Mouse (Mus musculus) spleen, postnatal 4 days (tissue): ENCODE measurements around the gene Tns1.
"Not testable (repeated sequence)": the region's sequence is repeated elsewhere in the genome, so short reads cannot be mapped to it uniquely, and the experiment has no call there.

Experiments used
- DNase-seq, 2 experiments: peaks; one replicate each; pipeline ENCODE4 v3.0.0; 2022; ENCODE audit warnings: low spot score in 2 of 2

The Tns1 gene

GRCm38 (mm10) chr1:74124021-74124981 lies at the start of gene Tns1:
Tns1 (minus strand) TSS chr1:74124449.
- DNase-seq = peak; percentile 27 to 73

DNA sequence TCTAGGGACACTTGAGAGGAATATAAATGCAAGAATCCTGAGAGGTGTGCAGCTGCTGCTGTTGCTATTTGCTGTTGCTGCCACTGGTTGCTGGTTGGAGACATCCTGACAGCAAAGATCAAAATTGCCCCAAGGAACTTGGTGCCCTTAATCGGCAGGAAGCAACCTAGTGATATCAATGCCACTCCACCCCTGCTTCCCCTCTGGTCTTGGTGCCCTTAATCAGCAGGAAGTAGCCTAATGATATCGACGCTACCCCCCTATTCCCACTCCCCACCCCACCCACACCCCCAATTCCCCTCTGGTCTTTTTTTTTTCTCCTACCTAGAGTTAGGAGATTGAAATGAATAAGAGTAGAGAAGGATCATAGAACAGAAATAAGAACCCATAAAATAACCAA lies 48.5 kb upstream of the Tns1 start:
- no peak for DNase-seq

- no peak for DNase-seq
Observed at GRCm38 (mm10) chr1:74169721-74170120, 45.5 kb upstream of the Tns1 start.

- DNase-seq = peak; percentile 21 to 67
Observed at GRCm38 (mm10) chr1:74167136-74167535, 42.9 kb upstream of the Tns1 start.

DNA sequence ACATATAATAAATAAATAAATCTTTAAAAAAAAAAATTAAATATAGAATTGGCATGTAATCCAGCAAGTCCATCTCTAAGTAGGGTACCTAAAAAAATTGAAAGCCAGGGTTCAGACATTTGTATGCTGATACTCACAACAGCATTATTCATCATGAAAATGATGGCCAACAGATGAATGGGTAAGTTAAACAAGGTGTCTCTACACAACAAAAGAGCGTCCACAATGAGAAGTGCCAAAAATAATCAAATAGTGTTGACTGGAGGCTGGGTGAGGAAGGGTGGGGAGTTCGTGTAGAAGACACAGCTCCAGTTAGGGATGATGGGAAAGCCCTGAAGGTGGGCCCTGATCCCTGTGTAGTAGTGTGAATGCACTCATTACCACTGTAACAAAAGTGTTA lies 35.8 kb upstream of the Tns1 start:
- no peak for DNase-seq

- DNase-seq = not testable (repeated sequence)
Observed at GRCm38 (mm10) chr1:74159613-74160012, 35.4 kb upstream of the Tns1 start.

DNA sequence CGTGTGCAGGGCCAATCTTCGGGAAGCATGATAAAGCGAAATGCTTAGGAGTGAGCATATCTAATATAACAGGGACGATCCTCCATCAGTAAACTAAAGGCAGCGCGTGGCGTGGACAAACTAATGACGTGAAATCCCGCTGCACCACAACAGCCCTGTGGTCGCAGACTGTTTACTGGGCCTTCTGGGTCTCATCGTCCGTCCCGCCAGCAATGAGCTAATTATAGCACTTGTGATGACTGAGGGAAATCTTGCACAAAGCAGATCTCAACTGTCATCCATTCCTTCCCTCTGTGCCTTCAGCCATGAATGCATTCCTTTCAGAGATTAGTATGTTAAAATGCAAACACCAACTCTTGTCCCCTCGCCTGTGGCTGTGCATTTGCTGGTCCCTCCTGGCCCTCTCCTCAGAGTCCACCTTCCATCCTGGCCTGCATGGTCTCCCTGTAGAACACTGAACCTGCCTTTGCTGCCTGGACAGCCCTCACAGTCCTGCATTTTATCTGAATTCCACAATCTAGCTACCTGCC lies 32.2 kb upstream of the Tns1 start:
- DNase-seq = no peak

DNA sequence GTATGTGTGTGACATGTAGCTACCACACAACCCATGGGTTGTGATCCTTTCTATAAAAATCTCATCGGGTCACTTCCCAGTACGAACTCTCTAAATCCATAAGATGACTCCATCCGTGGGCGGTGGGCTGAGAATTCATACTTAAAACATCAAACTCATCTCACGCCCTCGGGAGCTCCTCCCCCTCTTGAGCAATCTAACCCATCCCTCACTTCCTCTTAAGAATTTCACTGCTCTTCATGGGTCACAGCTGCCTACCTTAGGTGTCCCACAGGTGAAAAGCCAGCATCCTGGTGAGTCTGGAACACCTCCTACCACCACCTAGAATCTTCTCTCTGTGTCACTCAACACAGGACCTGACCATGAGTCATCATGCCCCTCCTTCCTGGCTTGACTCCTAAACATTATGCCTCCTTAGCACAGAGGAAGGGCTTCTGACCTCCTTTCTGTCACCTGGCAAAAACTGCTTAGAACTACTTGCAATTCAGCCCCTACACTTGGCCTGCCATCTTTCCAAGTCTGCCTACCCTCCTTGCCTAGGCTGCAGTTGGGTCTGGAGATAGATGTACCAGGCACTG lies 31.3 kb upstream of the Tns1 start:
- DNase-seq = peak in 1 of 2 experiments; percentile 57

DNA sequence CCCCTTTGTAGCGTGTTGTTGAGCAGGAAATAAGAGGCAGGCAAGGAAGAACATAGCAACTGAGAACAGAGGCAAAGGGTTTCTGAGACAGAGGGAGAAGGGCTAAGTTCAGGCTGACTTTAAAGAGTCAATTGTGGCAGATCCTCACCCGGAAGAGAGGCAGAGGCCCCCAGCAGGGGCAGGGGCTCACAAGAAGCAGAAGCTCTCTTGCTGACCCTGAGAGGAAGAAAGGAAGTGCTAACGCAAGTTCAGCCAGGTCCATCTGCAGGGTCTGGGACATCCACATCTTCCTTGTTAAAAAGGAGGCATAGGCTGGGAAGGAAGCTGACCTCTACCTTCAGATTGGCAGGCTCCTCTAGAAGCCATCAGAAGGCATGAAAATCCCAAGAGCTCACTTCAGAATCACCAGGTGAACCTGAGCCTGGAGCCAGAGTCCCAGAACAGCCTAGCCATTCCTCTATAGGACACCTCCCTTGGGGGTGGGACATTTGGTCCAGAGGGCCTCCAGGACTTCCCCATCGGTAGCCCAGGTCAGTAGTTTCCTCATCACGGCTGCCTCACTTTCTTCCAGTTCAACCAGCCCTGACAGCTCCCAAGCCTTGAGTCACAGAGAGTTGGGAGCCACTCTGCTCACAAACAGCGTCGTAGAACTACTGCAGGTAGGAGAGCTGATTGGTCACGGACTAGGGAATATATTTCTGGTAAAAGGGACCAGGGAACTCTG lies 29.4 kb upstream of the Tns1 start, which contains the start of gene Cxcr2:
TSS of gene Cxcr2 (plus strand) at position 529 of the 724 bp plus-strand sequence.
- DNase-seq = peak in 1 of 2 experiments; percentile 65

DNA sequence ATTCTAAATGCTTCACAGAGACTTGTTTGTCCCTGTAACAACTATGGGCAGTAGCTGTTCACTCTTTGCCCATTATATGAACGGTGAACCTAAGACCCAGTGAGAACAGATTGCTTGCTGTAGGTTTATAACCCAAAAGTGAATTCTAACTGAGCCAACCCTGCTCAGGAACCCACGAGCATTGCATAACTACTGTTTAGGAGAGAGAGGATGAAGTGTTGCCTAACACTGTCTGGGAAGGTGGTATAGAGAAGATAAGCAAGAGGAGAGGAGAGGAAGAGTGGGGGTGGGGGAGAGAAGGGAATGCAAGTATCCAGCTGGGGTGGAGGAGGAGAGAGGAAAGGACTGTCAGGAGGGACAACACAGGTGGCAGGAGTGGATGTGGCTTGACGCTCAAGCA lies 26.8 kb upstream of the Tns1 start:
- no peak for DNase-seq

- no peak for DNase-seq
Observed at GRCm38 (mm10) chr1:74150101-74150500, 25.9 kb upstream of the Tns1 start.

- no peak for DNase-seq
Observed at GRCm38 (mm10) chr1:74149106-74149885, 25.0 kb upstream of the Tns1 start.

DNA sequence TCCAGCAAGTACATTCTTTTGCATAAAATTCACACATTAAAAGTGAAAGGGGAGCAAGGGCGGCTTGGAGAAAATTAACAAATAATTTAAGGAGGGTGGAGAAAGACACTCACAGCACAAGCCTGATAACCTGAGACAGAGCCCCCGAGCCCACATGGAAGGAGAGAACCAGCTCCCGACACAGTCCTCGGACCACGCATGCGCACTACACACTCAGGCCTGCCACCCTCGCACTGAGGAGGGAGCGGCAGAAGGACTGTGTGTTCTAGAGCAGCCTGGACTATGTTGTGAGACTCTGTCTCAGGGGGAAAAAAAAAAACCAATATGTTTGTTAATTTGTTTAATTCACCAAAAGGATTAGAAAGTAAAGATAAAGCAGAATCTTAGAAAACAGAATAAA lies 17.5 kb upstream of the Tns1 start:
- no peak for DNase-seq

DNA sequence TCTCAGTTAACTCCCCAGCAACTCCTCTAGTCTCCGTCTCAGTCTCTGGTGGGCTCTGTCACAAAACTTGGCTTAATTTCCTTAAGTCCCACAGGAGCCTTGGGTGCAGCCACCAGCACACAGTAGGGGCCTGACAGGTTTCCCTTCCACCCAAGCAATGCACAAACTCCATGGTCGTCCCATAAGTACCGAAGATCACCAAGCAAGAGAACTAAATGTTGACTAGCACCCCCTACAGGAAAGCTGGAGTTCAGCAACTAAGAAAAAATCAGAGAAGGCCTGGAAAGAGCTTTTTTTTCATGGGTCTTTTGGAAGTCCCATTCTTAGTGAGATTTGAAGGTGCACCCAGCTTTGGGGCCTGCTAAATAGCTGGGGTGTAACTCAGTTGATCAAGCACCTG lies 15.2 kb upstream of the Tns1 start:
- DNase-seq = no peak

GRCm38 (mm10) chr1:74135326-74135950 lies 11.2 kb upstream of the Tns1 start:
- DNase-seq = no peak

DNA sequence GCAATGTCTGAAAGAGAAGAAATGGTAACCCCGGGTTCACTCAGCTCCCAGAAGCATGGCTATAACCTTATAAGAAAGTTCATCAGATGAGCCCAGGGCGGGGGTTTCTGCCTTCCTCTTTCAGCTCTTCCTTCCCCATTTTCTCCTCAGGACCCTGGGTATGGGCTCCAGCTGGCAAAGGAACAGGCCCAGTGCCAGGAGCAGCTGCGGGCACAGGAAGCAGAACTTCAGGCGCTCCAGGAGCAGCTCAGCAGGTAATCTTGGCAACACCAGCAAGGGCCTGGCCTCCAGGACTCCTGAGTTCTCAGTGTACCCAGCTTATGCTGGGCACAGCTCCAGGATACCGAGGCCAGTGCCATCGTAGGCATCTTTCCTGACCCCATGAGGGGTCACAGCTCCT lies 9.7 kb upstream of the Tns1 start:
- DNase-seq = no peak

- no peak for DNase-seq
Observed at GRCm38 (mm10) chr1:74132011-74132410, 7.8 kb upstream of the Tns1 start.

GRCm38 (mm10) chr1:74130883-74131659 lies 6.8 kb upstream of the Tns1 start:
- no peak for DNase-seq

DNA sequence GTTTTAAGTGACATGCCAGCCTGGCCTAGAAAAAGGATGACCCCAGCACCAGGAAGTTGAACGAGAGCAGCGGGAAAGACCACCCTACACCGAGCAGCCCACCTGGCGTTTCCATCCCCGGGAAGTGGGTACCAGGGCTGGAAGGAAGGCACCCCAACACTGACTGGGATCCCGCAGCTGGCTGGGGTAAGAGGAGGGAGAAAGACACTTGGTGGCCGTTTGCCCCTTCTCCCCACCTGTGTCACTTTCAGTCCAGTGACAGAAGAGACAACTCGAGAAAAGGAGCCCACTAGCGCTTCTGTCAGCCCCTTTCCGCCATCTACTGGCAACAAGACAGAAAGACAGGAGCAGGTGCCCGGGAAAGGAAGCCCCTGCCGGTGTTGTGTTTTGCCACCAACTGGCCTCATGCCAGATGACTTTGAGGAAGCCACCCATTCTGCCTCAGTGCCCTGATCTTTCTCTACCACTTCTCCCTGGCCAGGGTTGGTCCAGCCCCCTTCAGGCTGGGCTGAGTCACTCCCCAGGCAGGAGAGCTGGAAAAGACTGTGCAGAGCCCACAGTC lies 823 bp upstream of the Tns1 start, which contains the start of gene Rufy4:
TSS of gene Rufy4 (plus strand) at position 551 of the 562 bp plus-strand sequence.
- DNase-seq = peak; percentile 72 to 82

DNA sequence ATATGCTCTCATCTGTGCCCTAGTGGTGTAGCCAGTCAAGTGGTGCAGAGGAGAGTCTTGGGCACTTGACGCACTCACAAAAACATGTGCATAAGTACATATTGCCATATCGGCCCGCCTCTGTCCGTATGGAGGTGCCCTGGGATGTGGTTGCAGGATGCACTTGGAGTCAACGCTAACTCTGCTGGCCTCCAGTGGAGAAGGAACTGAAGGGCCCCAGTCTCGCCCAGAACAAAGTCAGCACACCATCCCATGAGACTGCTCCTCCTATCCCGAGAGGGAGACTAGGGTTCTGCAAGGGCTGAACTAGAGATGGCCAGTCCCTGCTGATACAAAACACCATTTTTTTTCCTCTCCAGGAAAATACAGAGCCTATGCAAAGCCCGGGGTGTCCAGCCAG lies 1.0 kb downstream of the Tns1 start:
- DNase-seq = no peak
